Mouse (Mus musculus): Measurements from ENCODE around the gene Mroh7.

- TF ChIP-seq POLR2A (IDR thresholded peaks at IDR 0.05; ENCODE audit: low read depth, low read length) (no peak), CTCF (IDR thresholded peaks at IDR 0.05; ENCODE audit: extremely low read depth, insufficient read length, insufficient replicate concordance, low read depth, low read length) (no peak)
These were observed 15.1 kb upstream of the Mroh7 start for GRCm38 (mm10) chr4:106745862-106746261.
